Mouse (Mus musculus) heart, embryonic 15.5 days (tissue): Measurements from ENCODE around the gene Ak4. TPM values are rescaled to one million over a fixed set of nuclear protein-coding genes. Genes with fewer than 3 reads are reported as not detected.
A peak's percentile ranks its signal among the peaks of the same experiment; 100 is the strongest.

Experiments
- ATAC-seq: fragments of 200-750 bp; cut with Nextera tagmentation; replicated peaks from 2 replicates; pipeline ENCODE4 v1.8.0; 2017; ENCODE audit warnings: low read depth, moderate TSS enrichment; ENCODE audit not compliant: insufficient number of reproducible peaks, insufficient read depth, low FRiP score
- H3K27ac ChIP-seq: fragments of 300-500 bp; sonication (generic); 2 replicates; pipeline ENCODE4 v1.5.1; 2015; ENCODE audit warnings: mild to moderate bottlenecking, inconsistent platforms
- H3K27me3 ChIP-seq: fragments of 300-500 bp; sonication (generic); 2 replicates; pipeline ENCODE4 v1.6.1; 2015; ENCODE audit warnings: inconsistent platforms
- H3K36me3 ChIP-seq: fragments of 300-500 bp; sonication (generic); 2 replicates; pipeline ENCODE4 v1.6.1; 2015; ENCODE audit warnings: mild to moderate bottlenecking, inconsistent platforms
- H3K4me1 ChIP-seq: fragments of 300-500 bp; sonication (generic); replicated peaks from 2 replicates; pipeline ENCODE4 v1.6.1; 2015; ENCODE audit warnings: inconsistent platforms
- H3K4me2 ChIP-seq: fragments of 300-500 bp; sonication (generic); 2 replicates; pipeline ENCODE4 v1.6.1; 2015; ENCODE audit warnings: inconsistent platforms, mild to moderate bottlenecking, moderate library complexity
- H3K4me3 ChIP-seq: fragments of 300-500 bp; sonication (generic); 2 replicates; pipeline ENCODE4 v1.5.1; 2015; ENCODE audit warnings: mild to moderate bottlenecking, inconsistent platforms
- H3K9ac ChIP-seq: fragments of 300-500 bp; sonication (generic); 2 replicates; pipeline ENCODE4 v1.6.1; 2015; ENCODE audit warnings: mild to moderate bottlenecking, inconsistent platforms
- H3K9me3 ChIP-seq: fragments of 300-500 bp; sonication (generic); replicated peaks from 2 replicates; pipeline ENCODE4 v1.6.1; 2016; ENCODE audit warnings: inconsistent platforms
- WGBS: fragments of 180-500 bp; shearing (Covaris S2); methylation state at CpG from one replicate; pipeline ENCODE4 v1.1.7; 2015; ENCODE audit warnings: mixed read lengths; 5-methylcytosine and 5-hydroxymethylcytosine counted together
- polyA plus RNA-seq: library from polyadenylated mRNA; unstranded; fragments of >200 nt; fragmentation: Nextera tagmentation; extraction: Ambion mirVana; gene quantifications from 2 replicates; pipeline ENCODE4 v1.2.1, GENCODE M21; 2015

Ak4 gene
- polyA plus RNA-seq, 1 experiment from 2014 or later: 21.3 TPM

DNA sequence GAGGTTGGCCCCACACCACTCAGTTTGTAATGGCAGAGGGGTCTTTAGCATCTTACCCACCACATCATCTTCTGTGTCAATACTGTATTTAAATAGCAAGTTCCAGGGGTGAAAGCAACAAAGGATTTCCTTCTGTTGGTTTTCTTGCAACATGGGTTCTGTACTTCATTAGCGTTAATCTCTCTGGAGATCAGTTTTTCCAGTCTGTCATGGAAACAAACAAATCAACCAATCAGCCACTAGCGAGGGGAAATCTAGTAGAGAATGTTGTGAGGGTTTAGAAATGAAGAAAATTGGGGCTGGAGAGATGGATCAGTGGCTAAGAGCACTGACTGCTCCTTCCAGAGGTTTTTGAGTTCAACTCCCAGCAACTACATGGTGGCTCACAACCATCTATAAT is 86.9 kb downstream of the Ak4 start:
- no peaks in the 10 kb centered on the region for H3K9me3 ChIP-seq

DNA sequence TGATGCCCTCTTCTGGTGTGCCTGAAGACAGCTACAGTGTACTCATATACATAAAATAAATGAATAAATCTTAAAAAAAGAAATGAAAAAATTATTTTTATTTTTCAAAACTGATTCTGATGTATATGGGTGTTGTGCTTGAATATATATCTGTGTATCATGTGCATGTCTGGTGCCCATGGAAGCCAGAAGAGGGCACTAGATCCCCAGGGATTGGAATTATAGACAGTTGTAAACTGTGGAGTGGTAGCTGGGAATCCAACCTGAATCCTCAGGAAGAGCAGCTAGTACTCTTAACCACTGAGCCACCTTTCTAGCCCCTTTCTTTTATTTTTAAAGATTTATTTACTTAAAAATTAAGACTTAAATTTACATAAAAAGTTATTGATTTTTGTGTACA is 87.3 kb downstream of the Ak4 start:
- no peak overlapping the region for H3K9ac ChIP-seq
- H3K36me3 ChIP-seq: no peaks in the 10 kb centered on the region
- no peak for ATAC-seq

More for the DNA sequence above, 86.9 kb downstream of the Ak4 start:
- H3K4me2 ChIP-seq: no peak overlapping the region
- no peak overlapping the region for H3K27ac ChIP-seq
- peaks cover 7% of the 10 kb centered on the region for H3K4me1 ChIP-seq
- H3K9ac ChIP-seq: no peak overlapping the region
- ATAC-seq: no peak
- no peak overlapping the region for H3K4me3 ChIP-seq
- peaks cover 14% of the 10 kb centered on the region for H3K27me3 ChIP-seq
- 75% methylated on average over 2 of the region's 2 CpGs for WGBS
- H3K36me3 ChIP-seq: no peaks in the 10 kb centered on the region

DNA sequence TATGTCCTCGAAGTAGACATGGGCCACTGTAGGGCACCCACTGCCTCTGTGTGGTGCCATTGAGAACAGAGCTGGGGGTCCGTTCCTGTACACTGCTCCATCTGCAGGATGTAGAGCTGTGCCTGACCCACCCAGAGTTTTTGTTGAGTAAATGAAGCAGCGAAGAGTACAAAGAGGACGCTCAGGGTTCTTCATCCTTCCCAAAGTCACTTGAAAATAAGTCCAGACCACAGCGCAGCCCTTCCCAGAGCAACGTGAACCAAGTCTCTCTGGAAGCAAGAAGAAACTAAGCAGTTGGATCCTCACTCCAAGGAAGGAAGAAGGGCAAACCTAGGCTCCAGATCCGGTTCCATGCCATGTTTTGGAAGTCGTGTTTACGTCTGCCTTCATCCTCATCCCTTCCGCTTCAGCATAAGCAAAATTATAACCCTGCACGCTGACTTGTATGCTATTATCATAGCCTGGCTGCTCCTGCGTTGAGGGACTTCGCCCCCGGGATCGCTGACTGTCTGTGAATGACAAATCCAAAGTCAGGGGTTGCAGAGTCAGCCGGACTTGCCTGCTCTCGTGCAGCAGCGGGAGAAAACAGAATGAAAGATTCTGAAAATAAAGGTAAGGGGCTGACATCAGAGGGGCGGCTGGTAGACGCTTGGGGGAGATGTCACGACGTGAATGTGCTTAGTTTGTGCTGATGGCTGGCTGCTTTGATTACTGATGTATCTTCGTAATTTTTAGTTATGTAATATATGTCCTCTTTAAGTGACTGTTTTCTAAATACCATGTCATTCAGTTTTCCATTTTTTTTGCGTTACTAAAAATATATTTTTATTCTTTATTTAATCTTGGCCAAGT is 88.7 kb downstream of the Ak4 start:
- Histone ChIP-seq H3K9me3 (no peaks in the 10 kb centered on the region), H3K27me3 (peaks cover 14% of the 10 kb centered on the region), H3K4me1 (peaks cover 7% of the 10 kb centered on the region), H3K4me2 (peak overlapping the region; percentile 82), H3K36me3 (no peaks in the 10 kb centered on the region), H3K9ac (peak overlapping the region; percentile 30; the same call in 1 of the 2 replicates), H3K27ac (no peak overlapping the region), H3K4me3 (peak overlapping the region; percentile 49)
- 8% methylated on average over 24 of the region's 24 CpGs for WGBS
- ATAC-seq: no peak

More for the DNA sequence above, 87.3 kb downstream of the Ak4 start:
- Histone ChIP-seq H3K27me3 (peaks cover 14% of the 10 kb centered on the region), H3K4me2 (no peak overlapping the region), H3K4me1 (peaks cover 7% of the 10 kb centered on the region), H3K4me3 (no peak overlapping the region), H3K9me3 (no peaks in the 10 kb centered on the region), H3K27ac (no peak overlapping the region)

DNA sequence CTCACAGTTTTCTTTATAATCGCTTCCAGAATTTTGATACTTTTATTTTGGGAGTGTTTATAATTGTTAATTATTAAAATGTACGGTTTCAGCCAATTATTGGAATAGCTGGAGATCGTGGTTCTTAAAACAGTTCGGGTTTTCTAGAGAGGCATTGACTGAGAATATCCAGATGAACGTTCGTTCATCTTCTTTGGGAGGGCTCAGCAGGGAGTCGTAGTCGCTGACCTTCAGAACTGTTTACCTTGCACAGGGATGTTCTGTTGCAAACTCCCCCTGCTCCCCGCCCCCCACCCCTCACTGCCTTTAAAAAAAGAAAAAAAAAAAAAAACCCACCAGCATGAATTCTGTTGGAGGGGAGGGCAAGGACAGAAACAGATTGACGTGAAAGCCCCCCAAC is 89.4 kb downstream of the Ak4 start:
- H3K36me3 ChIP-seq: no peaks in the 10 kb centered on the region
- no peaks in the 10 kb centered on the region for H3K9me3 ChIP-seq
- H3K27me3 ChIP-seq: peaks cover 14% of the 10 kb centered on the region
- H3K4me3 ChIP-seq: peak overlapping the region; percentile 49
- no peak for ATAC-seq
- H3K27ac ChIP-seq: no peak overlapping the region
- H3K9ac ChIP-seq: peak overlapping the region; percentile 31; the same call in 1 of the 2 replicates
- H3K4me2 ChIP-seq: peak overlapping the region; percentile 82
- H3K4me1 ChIP-seq: peaks cover 7% of the 10 kb centered on the region
- 3% methylated on average over 10 of the region's 10 CpGs for WGBS

DNA sequence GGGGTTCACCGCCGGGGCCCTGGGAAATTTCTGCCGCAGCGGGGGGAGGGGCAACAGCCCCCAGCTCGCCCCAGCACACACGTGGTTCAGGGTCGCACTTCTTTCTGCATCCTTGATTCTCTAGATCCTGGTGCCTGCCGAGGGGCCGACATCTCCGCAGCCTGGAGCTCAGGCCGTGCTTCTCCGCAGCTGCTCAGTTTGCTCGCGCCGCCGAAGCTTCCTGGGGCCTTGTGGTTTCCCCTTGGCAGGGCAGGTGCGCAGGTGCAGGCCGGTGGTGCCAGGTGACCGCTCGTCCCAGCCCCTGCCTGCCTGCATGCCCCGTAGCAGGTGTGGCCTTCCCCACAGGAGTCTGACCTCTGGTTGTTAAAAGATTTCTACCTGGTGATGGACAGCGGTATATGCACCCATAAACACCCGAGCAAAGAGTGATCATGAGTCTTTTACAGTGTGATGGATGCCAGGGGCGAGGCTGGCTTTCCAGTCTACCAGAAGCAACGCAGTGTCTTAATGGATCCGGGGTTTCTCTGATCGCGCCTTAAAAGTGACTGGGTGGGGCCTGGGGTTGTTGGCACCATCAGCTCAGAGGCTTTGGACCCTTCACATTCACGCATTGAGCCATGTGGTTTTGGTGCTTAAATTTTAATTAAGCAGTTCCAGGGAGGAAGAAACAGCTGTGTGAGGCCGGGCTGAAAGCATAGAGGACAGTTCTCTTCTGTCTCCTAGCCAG is 89.9 kb downstream of the Ak4 start:
- H3K27ac ChIP-seq: no peak overlapping the region
- peak overlapping the region; percentile 49 for H3K4me3 ChIP-seq
- WGBS: 8% methylated on average over 30 of the region's 30 CpGs
- H3K27me3 ChIP-seq: peaks cover 14% of the 10 kb centered on the region
- peak overlapping the region; percentile 82 for H3K4me2 ChIP-seq
- peak overlapping the region; percentile 31; the same call in 1 of the 2 replicates for H3K9ac ChIP-seq
- no peaks in the 10 kb centered on the region for H3K9me3 ChIP-seq
- no peaks in the 10 kb centered on the region for H3K36me3 ChIP-seq
- peaks cover 7% of the 10 kb centered on the region for H3K4me1 ChIP-seq
- ATAC-seq: no peak

DNA sequence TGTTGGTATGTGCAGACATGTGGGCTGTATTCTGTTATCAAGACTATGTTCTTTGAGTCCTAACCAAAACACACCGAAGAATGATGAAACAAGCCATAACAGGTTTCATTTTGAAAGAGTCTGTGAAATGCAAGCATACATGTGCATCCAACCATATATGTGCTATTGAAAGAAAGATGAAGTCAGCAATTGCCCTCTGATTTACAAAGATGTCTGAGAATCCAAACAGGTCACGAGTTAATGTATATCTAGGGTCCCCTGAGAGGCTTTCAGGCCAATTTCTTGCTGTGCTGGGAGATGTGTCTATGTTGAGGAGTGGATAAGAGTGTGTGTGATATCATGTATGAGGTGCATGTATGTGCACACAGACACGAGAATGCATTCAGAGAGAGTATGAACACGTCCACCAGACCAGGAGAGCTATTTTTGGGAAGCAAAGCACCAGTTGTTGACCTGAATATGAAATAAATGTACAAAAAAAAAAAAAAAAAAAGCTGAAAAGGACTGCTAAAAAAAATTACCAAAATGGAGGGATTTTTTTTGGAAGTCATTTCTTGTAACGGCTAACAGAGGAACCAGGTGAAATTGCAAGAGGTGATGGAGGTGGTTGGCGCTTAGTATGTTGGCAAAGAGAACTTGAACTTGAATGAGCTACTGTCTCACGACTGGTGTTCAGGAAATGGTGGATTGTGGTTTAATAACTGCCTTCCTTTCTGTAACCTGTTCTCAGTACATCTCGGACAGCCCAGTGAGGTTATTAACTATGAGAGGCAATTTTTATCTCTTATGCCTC is 91.2 kb downstream of the Ak4 start:
- Histone ChIP-seq H3K9ac (no peak overlapping the region), H3K4me2 (no peak overlapping the region), H3K36me3 (no peaks in the 10 kb centered on the region), H3K9me3 (no peaks in the 10 kb centered on the region), H3K27me3 (peaks cover 14% of the 10 kb centered on the region), H3K4me1 (peaks cover 7% of the 10 kb centered on the region), H3K27ac (no peak overlapping the region), H3K4me3 (no peak overlapping the region)
- 74% methylated on average over 8 of the region's 8 CpGs for WGBS
- no peak for ATAC-seq

DNA sequence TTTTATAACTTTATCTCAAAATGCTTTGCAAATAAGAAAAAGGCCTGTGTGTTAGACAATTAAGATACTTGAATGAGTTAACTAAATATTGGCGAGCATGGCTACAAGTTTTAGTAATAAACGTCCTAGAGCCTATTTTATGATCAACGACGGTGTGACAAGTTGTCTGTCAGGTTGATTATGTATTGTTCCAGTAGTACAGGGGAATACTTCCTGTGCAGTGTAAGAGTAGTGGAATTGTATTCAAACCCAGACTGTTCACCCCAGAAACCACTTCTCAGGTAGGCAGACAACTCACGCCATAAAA is 91.8 kb downstream of the Ak4 start:
- peaks cover 14% of the 10 kb centered on the region for H3K27me3 ChIP-seq
- H3K9me3 ChIP-seq: no peaks in the 10 kb centered on the region
- no peak overlapping the region for H3K4me3 ChIP-seq
- H3K27ac ChIP-seq: no peak overlapping the region
- H3K4me1 ChIP-seq: peaks cover 7% of the 10 kb centered on the region
- no peak overlapping the region for H3K9ac ChIP-seq
- no peak overlapping the region for H3K4me2 ChIP-seq
- H3K36me3 ChIP-seq: no peaks in the 10 kb centered on the region
- no peak for ATAC-seq
- 76% methylated on average over 5 of the region's 5 CpGs for WGBS

DNA sequence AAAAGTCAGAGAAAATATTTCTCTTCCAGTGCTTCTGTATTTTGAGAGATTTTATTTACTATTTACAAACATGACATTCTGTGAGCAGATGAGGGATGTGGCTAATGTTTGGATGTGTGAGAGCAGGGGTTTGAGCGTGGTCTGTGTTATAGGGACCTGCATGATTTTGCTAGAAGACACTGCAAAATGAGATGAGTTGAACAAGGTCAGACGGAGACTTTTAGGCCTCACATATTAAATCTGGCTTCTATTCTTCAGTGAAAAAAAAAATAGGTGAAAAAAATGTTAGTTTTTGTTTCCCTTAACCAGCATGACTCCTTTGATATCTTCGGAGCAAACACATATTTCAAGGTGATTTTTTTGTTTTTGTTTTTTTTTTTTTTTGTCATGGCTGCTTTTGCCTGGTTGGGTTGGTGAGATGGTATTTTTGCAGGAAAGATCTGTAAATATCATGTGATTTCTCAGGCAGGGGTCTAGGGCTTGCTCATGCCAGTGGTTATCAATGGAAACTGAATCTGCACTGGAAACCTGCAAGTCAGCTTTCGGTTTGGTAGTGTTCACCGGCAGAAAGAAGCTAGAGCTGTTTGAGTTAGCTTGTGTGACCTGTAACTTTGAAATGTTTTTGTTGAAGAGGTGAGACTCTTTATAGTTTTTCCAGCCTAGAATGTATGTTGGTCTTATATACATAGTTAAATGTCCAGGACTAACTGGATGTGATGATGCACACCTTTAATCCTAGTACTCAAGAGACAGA is 92.9 kb downstream of the Ak4 start:
- H3K9ac ChIP-seq: no peak overlapping the region
- H3K9me3 ChIP-seq: no peaks in the 10 kb centered on the region
- peaks cover 14% of the 10 kb centered on the region for H3K27me3 ChIP-seq
- H3K27ac ChIP-seq: no peak overlapping the region
- no peak overlapping the region for H3K4me2 ChIP-seq
- 83% methylated on average over 5 of the region's 5 CpGs for WGBS
- H3K4me1 ChIP-seq: peaks cover 7% of the 10 kb centered on the region
- no peak overlapping the region for H3K4me3 ChIP-seq
- no peaks in the 10 kb centered on the region for H3K36me3 ChIP-seq
- ATAC-seq: no peak

DNA sequence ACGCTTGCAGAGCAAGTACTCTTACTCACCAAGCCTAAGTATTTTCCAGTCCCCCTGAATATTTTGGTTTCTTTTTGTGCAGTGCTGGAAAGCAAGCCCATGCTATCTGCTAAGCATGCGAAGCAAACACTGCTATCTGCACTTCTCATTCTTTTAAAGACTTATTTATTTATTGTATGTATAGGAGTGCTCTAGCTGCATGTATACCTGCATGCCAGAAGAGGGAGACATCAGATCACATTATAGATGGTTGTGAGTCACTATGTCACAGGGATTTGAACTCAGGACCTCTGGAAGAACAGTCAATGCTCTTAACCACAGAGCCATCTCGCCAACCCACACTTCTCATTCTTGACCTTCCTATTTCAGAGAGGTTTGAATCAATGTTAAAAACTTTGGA is 94.2 kb downstream of the Ak4 start:
- H3K4me1 ChIP-seq: peaks cover 7% of the 10 kb centered on the region
- H3K9ac ChIP-seq: no peak overlapping the region
- H3K4me2 ChIP-seq: no peak overlapping the region
- H3K27ac ChIP-seq: no peak overlapping the region
- no peaks in the 10 kb centered on the region for H3K36me3 ChIP-seq
- ATAC-seq: no peak
- H3K4me3 ChIP-seq: no peak overlapping the region
- H3K27me3 ChIP-seq: peaks cover 14% of the 10 kb centered on the region
- WGBS: 83% methylated on average over 3 of the region's 3 CpGs
- no peaks in the 10 kb centered on the region for H3K9me3 ChIP-seq

DNA sequence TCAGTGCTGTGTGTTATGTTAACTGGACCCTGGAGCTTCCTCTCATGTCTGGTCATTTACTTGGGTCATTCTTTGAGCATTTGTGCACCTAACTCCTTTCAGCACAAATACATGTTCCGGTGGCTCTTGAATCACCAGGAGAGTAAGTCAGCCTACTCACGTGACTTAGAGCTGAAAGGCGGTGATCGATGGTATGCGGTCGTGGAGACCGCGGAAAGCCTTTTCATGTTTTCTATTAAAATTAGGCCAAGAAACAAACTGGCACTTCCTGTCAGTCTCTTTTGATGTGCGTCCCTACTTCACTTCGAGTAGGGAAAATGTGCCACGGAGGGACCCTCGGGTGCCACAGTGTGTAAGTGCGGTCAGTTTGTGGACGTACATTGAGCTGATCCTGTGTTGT is 96.8 kb downstream of the Ak4 start:
- ATAC-seq: no peak
- H3K4me1 ChIP-seq: no peaks in the 10 kb centered on the region
- H3K36me3 ChIP-seq: no peaks in the 10 kb centered on the region
- H3K4me3 ChIP-seq: no peak overlapping the region
- H3K27me3 ChIP-seq: no peaks in the 10 kb centered on the region
- no peak overlapping the region for H3K27ac ChIP-seq
- H3K4me2 ChIP-seq: no peak overlapping the region
- no peaks in the 10 kb centered on the region for H3K9me3 ChIP-seq
- H3K9ac ChIP-seq: no peak overlapping the region
- WGBS: 94% methylated on average over 14 of the region's 14 CpGs
